Mouse (Mus musculus) hindbrain, embryonic 10.5 days (tissue): ENCODE data around the gene Cdh16. TPM values are rescaled to one million over a fixed set of nuclear protein-coding genes. Genes with fewer than 3 reads are reported as not detected.
A peak's percentile ranks its signal among the peaks of the same experiment; 100 is the strongest.

Source experiments
- DNase-seq: peaks from one replicate; pipeline ENCODE4 v3.0.0-alpha.2; 2017; ENCODE audit warnings: low spot score
- H3K27ac ChIP-seq: fragments of 300-500 bp; sonication (generic); 2 replicates; pipeline ENCODE4 v1.5.1; 2016; ENCODE audit warnings: mild to moderate bottlenecking, moderate library complexity
- H3K27me3 ChIP-seq: fragments of 300-500 bp; sonication (generic); 2 replicates; pipeline ENCODE4 v1.6.1; 2016; ENCODE audit warnings: mild to moderate bottlenecking; ENCODE audit not compliant: poor library complexity, insufficient read depth, severe bottlenecking
- H3K36me3 ChIP-seq: fragments of 300-500 bp; sonication (generic); 2 replicates; pipeline ENCODE4 v1.6.1; 2016; ENCODE audit warnings: mild to moderate bottlenecking, moderate library complexity
- H3K4me1 ChIP-seq: fragments of 300-500 bp; sonication (generic); replicated peaks from 2 replicates; pipeline ENCODE4 v1.6.1; 2016; ENCODE audit warnings: mild to moderate bottlenecking
- H3K4me3 ChIP-seq: fragments of 300-500 bp; sonication (generic); 2 replicates; pipeline ENCODE4 v1.5.1; 2016; ENCODE audit warnings: mild to moderate bottlenecking, moderate library complexity
- H3K9me3 ChIP-seq: fragments of 300-500 bp; sonication (generic); 2 replicates; pipeline ENCODE4 v1.6.1; 2016; ENCODE audit warnings: mild to moderate bottlenecking, moderate library complexity
- WGBS: fragments of 180-500 bp; shearing (Covaris S2); methylation state at CpG from one replicate; pipeline ENCODE4 v1.1.7; 2016; 5-methylcytosine and 5-hydroxymethylcytosine counted together
- polyA plus RNA-seq: library from polyadenylated mRNA; unstranded; fragments of >200 nt; fragmentation: Nextera tagmentation; extraction: Ambion mirVana; gene quantifications from 2 replicates; pipeline ENCODE4 v1.2.1, GENCODE M21; 2016

Gene Cdh16
- polyA plus RNA-seq, 1 experiment from 2014 or later, result not detected

DNA sequence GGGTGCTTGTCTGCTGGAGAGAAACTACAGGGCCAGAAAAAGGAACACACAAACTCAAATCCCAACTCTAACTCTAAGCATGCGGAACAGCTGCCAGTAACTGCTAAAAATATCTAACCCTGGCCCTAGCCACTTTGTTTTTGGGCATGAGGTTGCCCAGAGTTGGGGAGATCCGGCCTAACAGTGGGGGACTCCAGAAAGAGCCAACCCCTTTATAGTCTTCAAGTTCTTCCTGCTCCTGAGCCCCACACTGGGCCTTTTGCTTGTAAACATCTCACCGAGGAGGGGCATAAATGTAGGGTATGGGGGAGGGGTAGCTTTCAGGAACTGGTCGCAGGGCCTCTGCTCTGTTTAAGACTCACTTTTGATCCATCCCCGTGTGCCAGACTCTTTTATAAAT is 7.8 kb upstream of the Cdh16 start:
- no peaks in the 10 kb centered on the region for H3K9me3 ChIP-seq
- no peak overlapping the region for H3K4me3 ChIP-seq
- peaks cover 13% of the 10 kb centered on the region for H3K36me3 ChIP-seq
- no peak overlapping the region for H3K27ac ChIP-seq
- peaks cover 27% of the 10 kb centered on the region for H3K4me1 ChIP-seq
- no peak for DNase-seq
- peaks cover 43% of the 10 kb centered on the region for H3K27me3 ChIP-seq
- 34% methylated on average over 5 of the region's 5 CpGs for WGBS

GRCm38 (mm10) chr8:104630981-104631663 is 6.9 kb upstream of the Cdh16 start, which contains the start of gene Rrad:
Rrad (minus strand) TSS chr8:104631327.
- Histone ChIP-seq H3K27me3 (peaks cover 43% of the 10 kb centered on the region), H3K4me3 (peak within 1 kb of the TSS; percentile 54), H3K4me1 (peaks cover 27% of the 10 kb centered on the region), H3K27ac (peak within 1 kb of the TSS; percentile 70; the same call in 1 of the 2 replicates), H3K9me3 (no peaks in the 10 kb centered on the region), H3K36me3 (peaks cover 13% of the 10 kb centered on the region)
- WGBS, result 2% methylated on average over 25 of the region's 28 CpGs
- peak; percentile 51 for DNase-seq

GRCm38 (mm10) chr8:104630574-104630973 is 6.4 kb upstream of the Cdh16 start:
- H3K4me3 ChIP-seq, result peak overlapping the region; percentile 54
- H3K9me3 ChIP-seq, result no peaks in the 10 kb centered on the region
- under 1% methylated on average over 36 of the region's 36 CpGs for WGBS
- H3K27me3 ChIP-seq, result peaks cover 43% of the 10 kb centered on the region
- H3K36me3 ChIP-seq, result peaks cover 8% of the 10 kb centered on the region
- peak; percentile 33 for DNase-seq
- peak overlapping the region; percentile 70; the same call in 1 of the 2 replicates for H3K27ac ChIP-seq
- peaks cover 27% of the 10 kb centered on the region for H3K4me1 ChIP-seq

DNA sequence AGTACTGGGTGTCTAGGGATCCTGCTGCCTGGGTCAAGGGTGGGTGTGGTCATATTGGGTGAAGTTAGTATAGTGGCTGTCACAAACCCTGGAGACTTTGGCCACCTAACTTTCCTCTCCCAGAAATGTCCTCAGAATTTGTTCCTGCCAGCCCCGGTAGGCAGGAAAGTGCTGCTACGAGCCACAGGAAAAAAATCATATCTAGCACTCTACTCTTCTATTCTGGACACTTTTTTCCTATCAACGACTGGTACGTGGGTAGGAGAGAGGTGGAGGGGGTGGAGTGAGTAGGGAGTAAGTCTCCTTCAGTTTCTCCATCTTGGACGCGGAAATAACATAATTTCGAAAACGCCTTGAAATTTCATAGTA is 5.9 kb upstream of the Cdh16 start:
- Histone ChIP-seq H3K4me3 (peak overlapping the region; percentile 54; the same call in 1 of the 2 replicates), H3K36me3 (peaks cover 3% of the 10 kb centered on the region), H3K4me1 (peaks cover 27% of the 10 kb centered on the region), H3K27me3 (peaks cover 43% of the 10 kb centered on the region), H3K9me3 (no peaks in the 10 kb centered on the region), H3K27ac (no peak overlapping the region)
- no peak for DNase-seq
- 37% methylated on average over 8 of the region's 8 CpGs for WGBS

DNA sequence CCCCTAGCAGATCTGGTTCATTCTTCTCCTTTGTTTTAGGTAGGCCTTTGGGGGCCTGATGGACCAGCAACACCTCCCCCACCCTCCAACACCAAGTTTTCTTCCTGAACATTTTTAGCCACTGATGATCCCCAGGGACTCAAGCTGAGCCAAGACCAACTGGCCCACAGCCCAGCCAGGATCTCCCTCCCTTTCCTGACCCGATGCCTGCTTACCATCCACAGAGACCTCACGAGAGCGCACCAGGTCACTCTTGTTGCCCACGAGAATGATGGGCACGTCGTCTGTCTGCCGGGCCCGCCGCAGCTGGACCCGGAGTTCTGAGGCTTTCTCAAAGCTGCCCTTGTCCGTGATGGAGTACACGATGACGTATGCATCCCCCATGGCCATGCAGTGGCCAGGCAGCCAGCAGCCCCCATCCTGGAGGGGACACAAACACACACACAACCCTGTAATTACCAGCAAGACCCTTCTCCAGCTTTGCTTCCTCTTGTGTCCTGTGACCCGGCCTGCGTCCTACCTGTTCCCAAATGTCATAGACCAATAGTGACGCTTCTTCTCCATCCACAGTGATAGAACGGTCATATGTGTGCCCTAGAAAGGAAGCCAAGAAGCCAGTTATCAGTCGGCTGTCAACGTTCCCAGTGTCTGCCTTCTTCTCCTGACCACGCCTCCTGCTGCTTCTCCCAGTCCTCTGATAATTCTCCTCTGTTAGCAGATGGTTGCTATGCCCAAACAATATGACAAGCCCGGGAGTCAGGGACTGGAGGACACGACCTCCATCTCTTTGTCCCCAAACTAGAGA is 5.3 kb upstream of the Cdh16 start:
- Histone ChIP-seq H3K27ac (no peak overlapping the region), H3K27me3 (peaks cover 43% of the 10 kb centered on the region), H3K9me3 (no peaks in the 10 kb centered on the region), H3K4me3 (no peak overlapping the region), H3K36me3 (no peaks in the 10 kb centered on the region), H3K4me1 (peaks cover 27% of the 10 kb centered on the region)
- 81% methylated on average over 22 of the region's 22 CpGs for WGBS
- DNase-seq, result no peak

- 96% methylated on average over 21 of the region's 21 CpGs for WGBS
Observed at GRCm38 (mm10) chr8:104628402-104628801, 4.2 kb upstream of the Cdh16 start.

GRCm38 (mm10) chr8:104627065-104627740 is 3.0 kb upstream of the Cdh16 start:
- Histone ChIP-seq H3K9me3 (no peaks in the 10 kb centered on the region), H3K27me3 (peaks cover 39% of the 10 kb centered on the region), H3K36me3 (no peaks in the 10 kb centered on the region), H3K27ac (no peak overlapping the region), H3K4me3 (no peak overlapping the region), H3K4me1 (peaks cover 27% of the 10 kb centered on the region)
- DNase-seq, result no peak
- WGBS, result 73% methylated on average over 4 of the region's 4 CpGs

More at GRCm38 (mm10) chr8:104628402-104628801, 4.2 kb upstream of the Cdh16 start:
- Histone ChIP-seq H3K27me3 (peaks cover 43% of the 10 kb centered on the region), H3K27ac (no peak overlapping the region), H3K36me3 (no peaks in the 10 kb centered on the region), H3K4me1 (peaks cover 27% of the 10 kb centered on the region), H3K9me3 (no peaks in the 10 kb centered on the region), H3K4me3 (no peak overlapping the region)
- no peak for DNase-seq

- H3K9me3 ChIP-seq, result no peaks in the 10 kb centered on the region
- H3K36me3 ChIP-seq, result no peaks in the 10 kb centered on the region
- no peaks in the 10 kb centered on the region for H3K27me3 ChIP-seq
- 80% methylated on average over 5 of the region's 5 CpGs for WGBS
- no peaks in the 10 kb centered on the region for H3K4me1 ChIP-seq
- DNase-seq, result no peak
- no peak overlapping the region for H3K27ac ChIP-seq
- no peak overlapping the region for H3K4me3 ChIP-seq
Observed at GRCm38 (mm10) chr8:104620765-104621164, 3.4 kb downstream of the Cdh16 start.

GRCm38 (mm10) chr8:104613119-104613518 is 11.1 kb downstream of the Cdh16 start:
- no peak for DNase-seq
- Histone ChIP-seq H3K27ac (no peak overlapping the region), H3K27me3 (no peaks in the 10 kb centered on the region), H3K4me3 (no peak overlapping the region), H3K9me3 (no peaks in the 10 kb centered on the region), H3K4me1 (peaks cover 6% of the 10 kb centered on the region; the same call in 1 of the 2 replicates), H3K36me3 (no peaks in the 10 kb centered on the region)
- 81% methylated on average over 4 of the region's 4 CpGs for WGBS

GRCm38 (mm10) chr8:104611613-104612012 is 12.6 kb downstream of the Cdh16 start:
- Histone ChIP-seq H3K27me3 (no peaks in the 10 kb centered on the region), H3K9me3 (no peaks in the 10 kb centered on the region), H3K4me3 (no peak overlapping the region), H3K36me3 (no peaks in the 10 kb centered on the region), H3K27ac (no peak overlapping the region), H3K4me1 (peaks cover 6% of the 10 kb centered on the region; the same call in 1 of the 2 replicates)
- no peak for DNase-seq
- WGBS, result 79% methylated on average over 4 of the region's 4 CpGs

GRCm38 (mm10) chr8:104610185-104610766 is 13.9 kb downstream of the Cdh16 start:
- Histone ChIP-seq H3K4me3 (no peak overlapping the region), H3K9me3 (no peaks in the 10 kb centered on the region), H3K27ac (no peak overlapping the region), H3K27me3 (no peaks in the 10 kb centered on the region), H3K4me1 (peaks cover 6% of the 10 kb centered on the region; the same call in 1 of the 2 replicates), H3K36me3 (no peaks in the 10 kb centered on the region)
- no peak for DNase-seq
- WGBS, result 85% methylated on average over 12 of the region's 12 CpGs

DNA sequence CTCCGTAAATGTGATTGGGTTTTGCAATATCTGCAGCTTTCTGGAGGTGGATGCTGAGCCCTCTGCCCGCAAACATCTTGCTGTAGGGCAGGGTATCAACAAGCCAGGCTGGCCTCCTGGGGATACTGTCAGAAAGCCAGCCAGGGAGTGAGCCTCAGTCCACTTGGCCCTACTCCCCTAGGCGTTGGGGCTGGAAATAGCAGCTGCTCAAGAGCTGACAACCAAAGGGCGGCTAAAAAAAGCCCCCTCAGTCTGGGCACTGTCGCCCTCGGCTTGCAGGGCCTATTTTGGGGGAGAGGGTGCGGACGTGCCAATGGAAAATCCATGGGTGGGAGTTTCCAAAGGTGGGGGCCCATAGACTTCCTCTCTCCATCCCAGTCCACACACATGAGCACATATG is 15.0 kb downstream of the Cdh16 start:
- Histone ChIP-seq H3K27ac (no peak overlapping the region), H3K4me3 (no peak overlapping the region), H3K27me3 (no peaks in the 10 kb centered on the region; the same call in 1 of the 2 replicates), H3K4me1 (peaks cover 6% of the 10 kb centered on the region; the same call in 1 of the 2 replicates), H3K36me3 (no peaks in the 10 kb centered on the region), H3K9me3 (no peaks in the 10 kb centered on the region)
- no peak for DNase-seq
- 81% methylated on average over 8 of the region's 8 CpGs for WGBS
